Mouse (Mus musculus): Measurements from ENCODE around the gene Krt25. TPM values are rescaled to one million over a fixed set of nuclear protein-coding genes. Genes with fewer than 3 reads are reported as not detected.

Krt25 gene
- polyA plus RNA-seq, 1 experiment from 2014 or later: not detected

- no peak for ATAC-seq (ENCODE audit: insufficient number of reproducible peaks, insufficient read depth, low FRiP score, low read depth)
- Histone ChIP-seq H3K4me1 (ENCODE audit: control insufficient read depth in 2 of 2, insufficient read depth in 2 of 2, low read length in 2 of 2) (peaks cover 0 to 4% of the 10 kb centered on the region in 2 experiments; a peak in 2 of 4 replicates), H3K27ac (replicated peaks in 1 of 2; ENCODE audit: control insufficient read depth in 1 of 2, insufficient read depth in 1 of 2, low read depth in 2 of 2, low read length in 2 of 2) (no peak overlapping the region), H3K9ac (ENCODE audit: low read length) (no peak overlapping the region), H3K27me3 (ENCODE audit: control insufficient read depth, insufficient read depth, low read length) (no peaks in the 10 kb centered on the region), H3K4me3 (ENCODE audit: control insufficient read depth in 1 of 2, insufficient read depth in 1 of 2, low read depth in 1 of 2, low read length in 2 of 2) (no peak overlapping the region), H3K36me3 (ENCODE audit: control insufficient read depth, insufficient read depth, low read length) (no peaks in the 10 kb centered on the region), H3K4me2 (ENCODE audit: low read length) (no peak overlapping the region), H3K9me3 (ENCODE audit: control insufficient read depth, low read length) (no peaks in the 10 kb centered on the region)
- 73% methylated on average over 5 of the region's 5 CpGs for WGBS
Observed at GRCm38 (mm10) chr11:99279986-99280385, 42.8 kb downstream of the Krt25 start.

GRCm38 (mm10) chr11:99276786-99277185 lies 46.0 kb downstream of the Krt25 start:
- Histone ChIP-seq H3K4me1 (ENCODE audit: control insufficient read depth in 2 of 2, insufficient read depth in 2 of 2, low read length in 2 of 2) (peaks cover 0 to 4% of the 10 kb centered on the region in 2 experiments; a peak in 2 of 4 replicates), H3K27ac (replicated peaks in 1 of 2; ENCODE audit: control insufficient read depth in 1 of 2, insufficient read depth in 1 of 2, low read depth in 2 of 2, low read length in 2 of 2) (no peak overlapping the region), H3K27me3 (ENCODE audit: control insufficient read depth, insufficient read depth, low read length) (no peaks in the 10 kb centered on the region), H3K36me3 (ENCODE audit: control insufficient read depth, insufficient read depth, low read length) (no peaks in the 10 kb centered on the region), H3K9ac (ENCODE audit: low read length) (no peak overlapping the region), H3K9me3 (ENCODE audit: control insufficient read depth, low read length) (no peaks in the 10 kb centered on the region), H3K4me2 (ENCODE audit: low read length) (no peak overlapping the region), H3K4me3 (ENCODE audit: control insufficient read depth in 1 of 2, insufficient read depth in 1 of 2, low read depth in 1 of 2, low read length in 2 of 2) (no peak overlapping the region)
- WGBS: 52% methylated on average over 7 of the region's 7 CpGs
- no peak for ATAC-seq (ENCODE audit: insufficient number of reproducible peaks, insufficient read depth, low FRiP score, low read depth)

- H3K4me1 ChIP-seq (ENCODE audit: control insufficient read depth in 2 of 2, insufficient read depth in 2 of 2, low read length in 2 of 2): peaks cover 0 to 4% of the 10 kb centered on the region in 2 experiments; a peak in 2 of 4 replicates
- H3K27me3 ChIP-seq (ENCODE audit: control insufficient read depth, insufficient read depth, low read length): no peaks in the 10 kb centered on the region
- 60% methylated on average over 6 of the region's 6 CpGs for WGBS
- H3K36me3 ChIP-seq (ENCODE audit: control insufficient read depth, insufficient read depth, low read length): no peaks in the 10 kb centered on the region
- no peak overlapping the region for H3K27ac ChIP-seq (replicated peaks in 1 of 2; ENCODE audit: control insufficient read depth in 1 of 2, insufficient read depth in 1 of 2, low read depth in 2 of 2, low read length in 2 of 2)
- no peak overlapping the region for H3K4me2 ChIP-seq (ENCODE audit: low read length)
- H3K4me3 ChIP-seq (ENCODE audit: control insufficient read depth in 1 of 2, insufficient read depth in 1 of 2, low read depth in 1 of 2, low read length in 2 of 2): no peak overlapping the region
- H3K9me3 ChIP-seq (ENCODE audit: control insufficient read depth, low read length): no peaks in the 10 kb centered on the region
- ATAC-seq (ENCODE audit: insufficient number of reproducible peaks, insufficient read depth, low FRiP score, low read depth): no peak
- no peak overlapping the region for H3K9ac ChIP-seq (ENCODE audit: low read length)
Observed at GRCm38 (mm10) chr11:99275624-99276023, 47.1 kb downstream of the Krt25 start.

GRCm38 (mm10) chr11:99272721-99273120 lies 50.0 kb downstream of the Krt25 start:
- Histone ChIP-seq H3K27ac (replicated peaks in 1 of 2; ENCODE audit: control insufficient read depth in 1 of 2, insufficient read depth in 1 of 2, low read depth in 2 of 2, low read length in 2 of 2) (no peak overlapping the region), H3K27me3 (ENCODE audit: control insufficient read depth, insufficient read depth, low read length) (no peaks in the 10 kb centered on the region), H3K4me1 (ENCODE audit: control insufficient read depth in 2 of 2, insufficient read depth in 2 of 2, low read length in 2 of 2) (peaks cover 0 to 4% of the 10 kb centered on the region in 2 experiments; a peak in 2 of 4 replicates), H3K9ac (ENCODE audit: low read length) (no peak overlapping the region), H3K4me2 (ENCODE audit: low read length) (no peak overlapping the region), H3K4me3 (ENCODE audit: control insufficient read depth in 1 of 2, insufficient read depth in 1 of 2, low read depth in 1 of 2, low read length in 2 of 2) (no peak overlapping the region), H3K9me3 (ENCODE audit: control insufficient read depth, low read length) (no peaks in the 10 kb centered on the region), H3K36me3 (ENCODE audit: control insufficient read depth, insufficient read depth, low read length) (no peaks in the 10 kb centered on the region)
- no peak for ATAC-seq (ENCODE audit: insufficient number of reproducible peaks, insufficient read depth, low FRiP score, low read depth)
- WGBS: 84% methylated on average over 4 of the region's 4 CpGs

GRCm38 (mm10) chr11:99269192-99269591 lies 53.6 kb downstream of the Krt25 start:
- Histone ChIP-seq H3K9me3 (ENCODE audit: control insufficient read depth, low read length) (no peaks in the 10 kb centered on the region), H3K4me1 (ENCODE audit: control insufficient read depth in 2 of 2, insufficient read depth in 2 of 2, low read length in 2 of 2) (peaks cover 0 to 6% of the 10 kb centered on the region in 2 experiments; a peak in 1 of 4 replicates), H3K27ac (replicated peaks in 1 of 2; ENCODE audit: control insufficient read depth in 1 of 2, insufficient read depth in 1 of 2, low read depth in 2 of 2, low read length in 2 of 2) (no peak overlapping the region), H3K27me3 (ENCODE audit: control insufficient read depth, insufficient read depth, low read length) (no peaks in the 10 kb centered on the region), H3K9ac (ENCODE audit: low read length) (no peak overlapping the region), H3K4me3 (ENCODE audit: control insufficient read depth in 1 of 2, insufficient read depth in 1 of 2, low read depth in 1 of 2, low read length in 2 of 2) (no peak overlapping the region), H3K36me3 (ENCODE audit: control insufficient read depth, insufficient read depth, low read length) (no peaks in the 10 kb centered on the region), H3K4me2 (ENCODE audit: low read length) (no peak overlapping the region)
- no peak for ATAC-seq (ENCODE audit: insufficient number of reproducible peaks, insufficient read depth, low FRiP score, low read depth)
- 67% methylated on average over 7 of the region's 7 CpGs for WGBS

GRCm38 (mm10) chr11:99265796-99266195 lies 57.0 kb downstream of the Krt25 start:
- 36% methylated on average over 9 of the region's 9 CpGs for WGBS
- H3K27me3 ChIP-seq (ENCODE audit: control insufficient read depth, insufficient read depth, low read length): no peaks in the 10 kb centered on the region
- H3K9me3 ChIP-seq (ENCODE audit: control insufficient read depth, low read length): no peaks in the 10 kb centered on the region
- peaks cover 0 to 6% of the 10 kb centered on the region in 2 experiments; a peak in 1 of 4 replicates for H3K4me1 ChIP-seq (ENCODE audit: control insufficient read depth in 2 of 2, insufficient read depth in 2 of 2, low read length in 2 of 2)
- no peak overlapping the region for H3K4me3 ChIP-seq (ENCODE audit: control insufficient read depth in 1 of 2, insufficient read depth in 1 of 2, low read depth in 1 of 2, low read length in 2 of 2)
- H3K27ac ChIP-seq (replicated peaks in 1 of 2; ENCODE audit: control insufficient read depth in 1 of 2, insufficient read depth in 1 of 2, low read depth in 2 of 2, low read length in 2 of 2): peak overlapping the region; percentile 62; a peak in 3 of 4 replicates
- no peak overlapping the region for H3K9ac ChIP-seq (ENCODE audit: low read length)
- H3K36me3 ChIP-seq (ENCODE audit: control insufficient read depth, insufficient read depth, low read length): no peaks in the 10 kb centered on the region
- H3K4me2 ChIP-seq (ENCODE audit: low read length): no peak overlapping the region
- ATAC-seq (ENCODE audit: insufficient number of reproducible peaks, insufficient read depth, low FRiP score, low read depth): no peak

Other genes starting within 250 kb of the Krt25 start
- gene Tns4, start 233.6 kb downstream of the Krt25 start, polyA plus RNA-seq (2014; fragmentation: Nextera tagmentation; extraction: Ambion mirVana): 0.11 and 0.19 TPM in 2 replicates
- 0.16 TPM in 1 of 2 replicates, not detected in the other for gene Ccr7, start 167.9 kb downstream of the Krt25 start, polyA plus RNA-seq (2014; fragmentation: Nextera tagmentation; extraction: Ambion mirVana)
- 93.5 and 104 TPM in 2 replicates for gene Smarce1, start 91.9 kb downstream of the Krt25 start, polyA plus RNA-seq (2014; fragmentation: Nextera tagmentation; extraction: Ambion mirVana)
- gene Krt222, start 78.9 kb downstream of the Krt25 start, polyA plus RNA-seq (2014; fragmentation: Nextera tagmentation; extraction: Ambion mirVana): 3.0 and 3.4 TPM in 2 replicates
- not detected in 2 replicates for gene Krt24, start 37.7 kb downstream of the Krt25 start, polyA plus RNA-seq (2014; fragmentation: Nextera tagmentation; extraction: Ambion mirVana)
- gene Krt26, start 15.0 kb upstream of the Krt25 start, polyA plus RNA-seq (2014; fragmentation: Nextera tagmentation; extraction: Ambion mirVana): not detected in 2 replicates
- gene Krt27, start 28.2 kb upstream of the Krt25 start, polyA plus RNA-seq (2014; fragmentation: Nextera tagmentation; extraction: Ambion mirVana): not detected in 2 replicates
- gene Krt28, start 52.0 kb upstream of the Krt25 start, polyA plus RNA-seq (2014; fragmentation: Nextera tagmentation; extraction: Ambion mirVana): 0.20 TPM in 1 of 2 replicates, not detected in the other
- 15.7 and 18.4 TPM in 2 replicates for gene Krt10, start 66.4 kb upstream of the Krt25 start, polyA plus RNA-seq (2014; fragmentation: Nextera tagmentation; extraction: Ambion mirVana)
- gene Krt12, start 99.3 kb upstream of the Krt25 start, polyA plus RNA-seq (2014; fragmentation: Nextera tagmentation; extraction: Ambion mirVana): not detected in 2 replicates
- 0.67 and 0.70 TPM in 2 replicates for gene Krt20, start 115.2 kb upstream of the Krt25 start, polyA plus RNA-seq (2014; fragmentation: Nextera tagmentation; extraction: Ambion mirVana)
- gene Krt23, start 170.2 kb upstream of the Krt25 start, polyA plus RNA-seq (2014; fragmentation: Nextera tagmentation; extraction: Ambion mirVana): 0.38 TPM in 1 of 2 replicates, not detected in the other
- not detected in 2 replicates for gene Krt39, start 198.4 kb upstream of the Krt25 start, polyA plus RNA-seq (2014; fragmentation: Nextera tagmentation; extraction: Ambion mirVana)
- not detected in 2 replicates for gene Krt40, start 220.2 kb upstream of the Krt25 start, polyA plus RNA-seq (2014; fragmentation: Nextera tagmentation; extraction: Ambion mirVana)
- gene Krtap3-3, start 227.9 kb upstream of the Krt25 start, polyA plus RNA-seq (2014; fragmentation: Nextera tagmentation; extraction: Ambion mirVana): not detected in 2 replicates
- not detected in 2 replicates for gene Krtap3-2, start 233.9 kb upstream of the Krt25 start, polyA plus RNA-seq (2014; fragmentation: Nextera tagmentation; extraction: Ambion mirVana)
- not detected in 2 replicates for gene Gm11939, start 236.5 kb upstream of the Krt25 start, polyA plus RNA-seq (2014; fragmentation: Nextera tagmentation; extraction: Ambion mirVana)
- gene Krtap3-1, start 243.7 kb upstream of the Krt25 start, polyA plus RNA-seq (2014; fragmentation: Nextera tagmentation; extraction: Ambion mirVana): not detected in 2 replicates

Data from heart, embryonic 14.5 days (tissue).